Mouse (Mus musculus) midbrain, embryonic 14.5 days (tissue): ENCODE data around the gene Rexo2. TPM values are rescaled to one million over a fixed set of nuclear protein-coding genes. Genes with fewer than 3 reads are reported as not detected.
"Not testable (repeated sequence)": the region's sequence is repeated elsewhere in the genome, so short reads cannot be mapped to it uniquely, and the experiment has no call there.

Experiments used
- ATAC-seq: fragments of 200-750 bp; cut with Nextera tagmentation; 2 replicates; pipeline ENCODE4 v1.8.0; 2017; ENCODE audit warnings: moderate number of reproducible peaks, moderate library complexity; ENCODE audit not compliant: low FRiP score, low TSS enrichment
- DNase-seq: peaks from one replicate; pipeline ENCODE4 v3.0.0-alpha.2; 2015
- H3K27ac ChIP-seq: fragments of 300-500 bp; sonication (generic); replicated peaks from 2 replicates; pipeline ENCODE4 v1.5.1; 2014; ENCODE audit warnings: mild to moderate bottlenecking, low read depth, low read length, moderate library complexity
- H3K27me3 ChIP-seq: fragments of 300-500 bp; sonication (generic); 2 replicates; pipeline ENCODE4 v1.6.1; 2014; ENCODE audit warnings: low read length, control low read depth, mixed read lengths; ENCODE audit not compliant: control insufficient read depth, insufficient read depth
- H3K36me3 ChIP-seq: fragments of 300-500 bp; sonication (generic); 2 replicates; pipeline ENCODE4 v1.6.1; 2014; ENCODE audit warnings: low read length, control low read depth; ENCODE audit not compliant: control insufficient read depth, insufficient read depth
- H3K4me1 ChIP-seq: fragments of 300-500 bp; sonication (generic); 2 replicates; pipeline ENCODE4 v1.6.1; 2014; ENCODE audit warnings: mild to moderate bottlenecking, antibody characterized with exemption, low read length, control low read depth; ENCODE audit not compliant: control insufficient read depth, insufficient read depth
- H3K4me2 ChIP-seq: fragments of 300-500 bp; sonication (generic); 2 replicates; pipeline ENCODE4 v1.6.1; 2014; ENCODE audit warnings: mild to moderate bottlenecking, low read length, moderate library complexity
- H3K4me3 ChIP-seq: fragments of 300-500 bp; sonication (generic); replicated peaks from 2 replicates; pipeline ENCODE4 v1.5.1; 2014; ENCODE audit warnings: low read depth, low read length
- H3K9ac ChIP-seq: fragments of 300-500 bp; sonication (generic); replicated peaks from 2 replicates; pipeline ENCODE4 v1.6.1; 2014; ENCODE audit warnings: mild to moderate bottlenecking, low read length, moderate library complexity
- H3K9me3 ChIP-seq: fragments of 300-500 bp; sonication (generic); 2 replicates; pipeline ENCODE4 v1.6.1; 2016; ENCODE audit warnings: low read length, control low read depth, mixed read lengths; ENCODE audit not compliant: control insufficient read depth
- WGBS: fragments of 180-500 bp; shearing (Covaris S2); extraction: QIAGEN DNeasy Blood & Tissue Kit; methylation state at CpG from one replicate; pipeline ENCODE4 v1.1.7; 2014; 5-methylcytosine and 5-hydroxymethylcytosine counted together
- polyA plus RNA-seq: library from polyadenylated mRNA; unstranded; fragments of >200 nt; fragmentation: Nextera tagmentation; extraction: Ambion mirVana; gene quantifications from 2 replicates; pipeline ENCODE4 v1.2.1, GENCODE M21; 2014

The Rexo2 gene
- polyA plus RNA-seq, 1 experiment from 2014 or later = 70.9 TPM

GRCm38 (mm10) chr9:48476236-48477165, 3.9 kb downstream of the Rexo2 start:
- no peak overlapping the region for H3K4me2 ChIP-seq
- ATAC-seq = no peak
- H3K27ac ChIP-seq = no peak overlapping the region
- H3K9me3 ChIP-seq = no peaks in the 10 kb centered on the region
- DNase-seq = no peak
- peaks cover 6% of the 10 kb centered on the region; the same call in 1 of the 2 replicates for H3K27me3 ChIP-seq
- H3K4me1 ChIP-seq = peaks cover 9% of the 10 kb centered on the region; the same call in 1 of the 2 replicates
- 95% methylated on average over 10 of the region's 10 CpGs for WGBS
- H3K9ac ChIP-seq = no peak overlapping the region
- no peak overlapping the region for H3K4me3 ChIP-seq
- H3K36me3 ChIP-seq = peaks cover 12% of the 10 kb centered on the region; the same call in 1 of the 2 replicates

- WGBS = 93% methylated on average over 9 of the region's 9 CpGs
- ATAC-seq (no peak), DNase-seq (no peak)
- peaks cover 15% of the 10 kb centered on the region; the same call in 1 of the 2 replicates for H3K36me3 ChIP-seq
- H3K4me2 ChIP-seq = no peak overlapping the region
- H3K4me1 ChIP-seq = no peaks in the 10 kb centered on the region
- no peak overlapping the region for H3K4me3 ChIP-seq
- H3K9ac ChIP-seq = no peak overlapping the region
- no peak overlapping the region for H3K27ac ChIP-seq
- no peaks in the 10 kb centered on the region for H3K9me3 ChIP-seq
- H3K27me3 ChIP-seq = no peaks in the 10 kb centered on the region
These were observed 6.1 kb downstream of the Rexo2 start for GRCm38 (mm10) chr9:48474367-48474766.

- ATAC-seq (no peak), DNase-seq (no peak)
- Histone ChIP-seq H3K4me2 (no peak overlapping the region), H3K4me1 (no peaks in the 10 kb centered on the region), H3K9me3 (no peaks in the 10 kb centered on the region), H3K27ac (no peak overlapping the region), H3K27me3 (no peaks in the 10 kb centered on the region), H3K36me3 (peaks cover 15% of the 10 kb centered on the region; the same call in 1 of the 2 replicates), H3K4me3 (no peak overlapping the region), H3K9ac (no peak overlapping the region)
- 95% methylated on average over 12 of the region's 12 CpGs for WGBS
These were observed 7.3 kb downstream of the Rexo2 start for GRCm38 (mm10) chr9:48473131-48473530.

DNA sequence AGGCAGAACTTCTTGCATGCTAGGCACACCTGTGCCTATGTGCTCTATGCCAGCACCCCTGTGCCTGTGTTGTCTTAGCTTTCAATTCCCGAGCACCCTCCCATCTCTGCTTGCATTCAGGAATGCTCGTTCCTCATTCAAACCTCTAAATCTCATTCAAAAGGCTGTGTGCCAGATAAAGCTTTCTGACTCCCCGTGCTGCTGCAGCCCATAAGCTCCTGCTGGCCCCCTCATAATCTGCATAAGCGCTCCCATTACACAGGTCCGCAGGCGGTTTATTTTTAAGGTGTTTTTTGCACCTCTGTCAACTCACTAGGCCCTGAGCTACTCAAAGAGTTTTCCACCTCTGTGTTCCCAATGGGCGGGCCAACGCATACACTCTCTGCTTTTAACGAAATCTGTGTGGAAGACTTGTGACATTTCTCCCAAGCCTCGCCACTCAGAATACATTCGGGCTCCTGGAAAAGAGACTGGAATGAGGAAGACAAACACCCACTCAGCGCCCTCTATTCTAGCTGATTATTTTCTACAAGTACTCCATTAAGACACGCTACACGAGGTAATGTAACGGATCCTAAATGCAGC, 7.9 kb downstream of the Rexo2 start:
- H3K27me3 ChIP-seq = no peaks in the 10 kb centered on the region
- H3K27ac ChIP-seq = no peak overlapping the region
- DNase-seq = no peak
- 81% methylated on average over 15 of the region's 15 CpGs for WGBS
- no peak overlapping the region for H3K4me3 ChIP-seq
- no peaks in the 10 kb centered on the region for H3K4me1 ChIP-seq
- H3K36me3 ChIP-seq = peaks cover 15% of the 10 kb centered on the region; the same call in 1 of the 2 replicates
- H3K4me2 ChIP-seq = no peak overlapping the region
- H3K9ac ChIP-seq = no peak overlapping the region
- H3K9me3 ChIP-seq = no peaks in the 10 kb centered on the region
- no peak for ATAC-seq

GRCm38 (mm10) chr9:48467471-48467870, 13.0 kb downstream of the Rexo2 start:
- not testable (repeated sequence) for ATAC-seq, H3K4me3 ChIP-seq, H3K36me3 ChIP-seq, DNase-seq, H3K9me3 ChIP-seq, H3K27ac ChIP-seq, H3K4me2 ChIP-seq, H3K4me1 ChIP-seq, H3K27me3 ChIP-seq, H3K9ac ChIP-seq
- WGBS = 97% methylated on average over 5 of the region's 5 CpGs

- H3K27me3 ChIP-seq = no peaks in the 10 kb centered on the region
- H3K36me3 ChIP-seq = 0 out of 2 replicates have a peak, but pooled peaks cover 5% of the 10 kb centered on the region
- 59% methylated on average over 3 of the region's 3 CpGs for WGBS
- H3K4me2 ChIP-seq = no peak overlapping the region
- no peak overlapping the region for H3K9ac ChIP-seq
- DNase-seq (peak; percentile 59), ATAC-seq (no peak)
- H3K27ac ChIP-seq = no peak overlapping the region
- H3K4me3 ChIP-seq = no peak overlapping the region
- no peaks in the 10 kb centered on the region for H3K9me3 ChIP-seq
- no peaks in the 10 kb centered on the region for H3K4me1 ChIP-seq
These were observed 13.6 kb downstream of the Rexo2 start for GRCm38 (mm10) chr9:48466804-48467203.

- DNase-seq (no peak), ATAC-seq (no peak)
- Histone ChIP-seq H3K27ac (no peak overlapping the region), H3K9me3 (no peaks in the 10 kb centered on the region), H3K27me3 (no peaks in the 10 kb centered on the region), H3K4me2 (no peak overlapping the region), H3K9ac (no peak overlapping the region), H3K4me3 (no peak overlapping the region), H3K36me3 (0 out of 2 replicates have a peak, but pooled peaks cover 2% of the 10 kb centered on the region), H3K4me1 (no peaks in the 10 kb centered on the region)
- 96% methylated on average over 3 of the region's 3 CpGs for WGBS
These were observed 14.8 kb downstream of the Rexo2 start for GRCm38 (mm10) chr9:48465671-48466070.

DNA sequence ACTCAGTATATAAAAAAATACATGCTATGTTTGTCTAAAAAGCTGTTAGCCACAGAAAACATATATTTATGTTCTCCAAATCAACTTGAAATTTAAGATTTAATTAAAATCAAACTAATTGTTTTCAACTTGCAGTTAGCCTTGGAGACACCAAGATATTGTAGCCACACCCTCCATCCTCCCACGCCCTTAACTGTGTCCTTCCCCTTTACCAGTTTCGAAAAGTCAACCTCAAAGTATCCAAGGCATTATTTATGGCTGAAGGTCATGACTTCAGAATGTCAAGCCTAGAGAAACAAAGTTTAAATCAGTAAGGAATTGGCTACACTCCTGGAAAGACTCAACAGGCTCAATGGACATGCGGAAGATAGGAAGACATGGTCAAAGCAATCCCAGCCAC, 18.9 kb downstream of the Rexo2 start:
- ATAC-seq (no peak), DNase-seq (no peak)
- no peaks in the 10 kb centered on the region for H3K27me3 ChIP-seq
- no peaks in the 10 kb centered on the region for H3K4me1 ChIP-seq
- no peaks in the 10 kb centered on the region for H3K9me3 ChIP-seq
- H3K4me2 ChIP-seq = no peak overlapping the region
- no peaks in the 10 kb centered on the region for H3K36me3 ChIP-seq
- H3K27ac ChIP-seq = no peak overlapping the region
- H3K4me3 ChIP-seq = no peak overlapping the region
- WGBS = 89% methylated on average over 3 of the region's 3 CpGs
- H3K9ac ChIP-seq = no peak overlapping the region
